Mouse (Mus musculus) cerebellum, adult 2 months (tissue): ENCODE results near the gene Scgb2b3.

Experiments used
- CTCF ChIP-seq: fragments of 200-500 bp; IDR thresholded peaks from 2 replicates; pipeline ENCODE4 v1.5.1; 2011; ENCODE audit warnings: low read depth, mild to moderate bottlenecking, control low read depth, low read length, moderate library complexity, borderline replicate concordance; ENCODE audit not compliant: insufficient read depth
- POLR2A ChIP-seq: fragments of 200-500 bp; IDR thresholded peaks from 2 replicates; pipeline ENCODE4 v1.6.1; 2011; ENCODE audit warnings: low read length, control low read depth, borderline replicate concordance; ENCODE audit not compliant: insufficient read depth

GRCm38 (mm10) chr7:31362022-31362560 lies at the start of gene Scgb2b3:
- TF ChIP-seq CTCF: no peak
- TF ChIP-seq POLR2A: no peak
